Mouse (Mus musculus) liver, adult 2 months (tissue): ENCODE measurements around the gene Ccdc3.

Experiments
- CTCF ChIP-seq: fragments of 200-500 bp; IDR thresholded peaks from 2 replicates; pipeline ENCODE4 v1.5.1; 2011; ENCODE audit warnings: low read depth, low read length, control low read depth
- POLR2A ChIP-seq: fragments of 200-500 bp; IDR thresholded peaks from 2 replicates; pipeline ENCODE4 v1.6.1; 2011; ENCODE audit warnings: low read length, control low read depth; ENCODE audit not compliant: insufficient read depth; ENCODE audit errors: extremely low read depth

- TF ChIP-seq CTCF (no peak), POLR2A (no peak)
These were observed 6.9 kb downstream of the Ccdc3 start for GRCm38 (mm10) chr2:5144446-5144845.
